Mouse (Mus musculus) heart, embryonic 12.5 days (tissue): ENCODE results near the gene Mettl7a2. TPM values are rescaled to one million over a fixed set of nuclear protein-coding genes. Genes with fewer than 3 reads are reported as not detected.
"Not testable (repeated sequence)": the region's sequence is repeated elsewhere in the genome, so short reads cannot be mapped to it uniquely, and the experiment has no call there.

Experiments
- ATAC-seq: fragments of 200-750 bp; cut with Nextera tagmentation; 2 replicates; pipeline ENCODE4 v1.8.0; 2017; ENCODE audit warnings: moderate TSS enrichment, moderate library complexity; ENCODE audit not compliant: insufficient number of reproducible peaks, low FRiP score
- H3K27ac ChIP-seq: fragments of 300-500 bp; sonication (generic); 2 replicates; pipeline ENCODE4 v1.5.1; 2016; ENCODE audit warnings: mild to moderate bottlenecking, moderate library complexity; ENCODE audit not compliant: poor library complexity, severe bottlenecking
- H3K27me3 ChIP-seq: fragments of 300-500 bp; sonication (generic); replicated peaks from 2 replicates; pipeline ENCODE4 v1.6.1; 2016; ENCODE audit warnings: mild to moderate bottlenecking, moderate library complexity
- H3K36me3 ChIP-seq: fragments of 300-500 bp; sonication (generic); 2 replicates; pipeline ENCODE4 v1.6.1; 2016; ENCODE audit warnings: mild to moderate bottlenecking, moderate library complexity
- H3K4me1 ChIP-seq: fragments of 300-500 bp; sonication (generic); replicated peaks from 2 replicates; pipeline ENCODE4 v1.6.1; 2016; ENCODE audit warnings: mild to moderate bottlenecking
- H3K4me2 ChIP-seq: fragments of 300-500 bp; sonication (generic); 2 replicates; pipeline ENCODE4 v1.6.1; 2016; ENCODE audit warnings: mild to moderate bottlenecking, moderate library complexity
- H3K4me3 ChIP-seq: fragments of 300-500 bp; sonication (generic); 2 replicates; pipeline ENCODE4 v1.5.1; 2016; ENCODE audit warnings: mild to moderate bottlenecking
- H3K9ac ChIP-seq: fragments of 300-500 bp; sonication (generic); 2 replicates; pipeline ENCODE4 v1.6.1; 2016; ENCODE audit warnings: mild to moderate bottlenecking, moderate library complexity
- H3K9me3 ChIP-seq: fragments of 300-500 bp; sonication (generic); replicated peaks from 2 replicates; pipeline ENCODE4 v1.6.1; 2016; ENCODE audit warnings: mild to moderate bottlenecking, moderate library complexity
- WGBS: fragments of 180-500 bp; shearing (Covaris S2); methylation state at CpG from one replicate; pipeline ENCODE4 v1.1.7; 2016; 5-methylcytosine and 5-hydroxymethylcytosine counted together
- polyA plus RNA-seq: library from polyadenylated mRNA; unstranded; fragments of >200 nt; fragmentation: Nextera tagmentation; extraction: Ambion mirVana; gene quantifications from 2 replicates; pipeline ENCODE4 v1.2.1, GENCODE M21; 2016

Gene Mettl7a2
- not detected in 2 replicates for polyA plus RNA-seq

- ATAC-seq, result no peak
- Histone ChIP-seq H3K36me3 (no peaks in the 10 kb centered on the region), H3K9ac (no peak within 1 kb of the TSS), H3K27ac (no peak within 1 kb of the TSS), H3K27me3 (no peaks in the 10 kb centered on the region), H3K4me1 (peaks cover 28% of the 10 kb centered on the region), H3K9me3 (no peaks in the 10 kb centered on the region), H3K4me3 (no peak within 1 kb of the TSS), H3K4me2 (no peak within 1 kb of the TSS)
- WGBS, result 82% methylated on average over 10 of the region's 10 CpGs
Measured at GRCm38 (mm10) chr15:100352711-100353250, at the start of gene Mettl7a2, which contains the start of gene Methig1. Gene Mettl7a2 (plus strand): TSS chr15:100353200. Gene Methig1 (plus strand): TSS chr15:100353149.

DNA sequence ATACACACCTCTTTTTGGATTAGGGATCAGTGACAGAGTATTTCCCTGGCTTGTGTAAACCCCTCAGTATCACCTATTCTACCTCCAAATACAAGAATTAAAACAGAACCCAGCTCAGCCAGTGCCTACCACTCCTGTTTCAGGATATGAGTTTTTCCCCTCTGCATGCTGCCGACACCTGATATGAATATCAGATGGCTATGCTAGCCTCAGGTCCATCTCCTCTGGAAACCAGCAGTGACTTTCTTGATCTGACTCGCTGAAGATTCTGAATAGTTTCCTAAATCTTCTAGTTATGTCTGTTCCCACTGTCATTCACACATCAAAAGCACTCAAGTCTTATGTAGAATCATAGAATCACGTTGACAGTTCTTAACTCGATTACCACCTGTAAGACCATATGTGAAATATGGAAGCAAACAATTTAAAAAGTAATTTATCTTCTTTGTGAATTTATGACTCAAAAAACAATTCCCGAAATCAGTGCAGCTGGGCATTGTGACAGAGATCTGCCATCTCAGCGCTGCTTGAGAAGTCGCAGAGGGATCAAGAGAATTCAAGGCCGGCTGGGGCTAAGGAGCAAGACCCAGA is 49.5 kb upstream of the Mettl7a2 start:
- no peak overlapping the region for H3K4me3 ChIP-seq
- peak overlapping the region; percentile 88 for H3K4me2 ChIP-seq
- no peak overlapping the region for H3K9ac ChIP-seq
- H3K4me1 ChIP-seq, result 0 out of 2 replicates have a peak, but pooled peaks cover 5% of the 10 kb centered on the region
- 0 out of 2 replicates have a peak, but pooled peaks cover 12% of the 10 kb centered on the region for H3K27me3 ChIP-seq
- 0 out of 2 replicates have a peak overlapping the region, but pooled peaks have one; percentile 82 for H3K27ac ChIP-seq
- no peaks in the 10 kb centered on the region for H3K36me3 ChIP-seq
- 57% methylated on average over 8 of the region's 8 CpGs for WGBS
- H3K9me3 ChIP-seq, result no peaks in the 10 kb centered on the region; the same call in 1 of the 2 replicates
- ATAC-seq, result no peak

DNA sequence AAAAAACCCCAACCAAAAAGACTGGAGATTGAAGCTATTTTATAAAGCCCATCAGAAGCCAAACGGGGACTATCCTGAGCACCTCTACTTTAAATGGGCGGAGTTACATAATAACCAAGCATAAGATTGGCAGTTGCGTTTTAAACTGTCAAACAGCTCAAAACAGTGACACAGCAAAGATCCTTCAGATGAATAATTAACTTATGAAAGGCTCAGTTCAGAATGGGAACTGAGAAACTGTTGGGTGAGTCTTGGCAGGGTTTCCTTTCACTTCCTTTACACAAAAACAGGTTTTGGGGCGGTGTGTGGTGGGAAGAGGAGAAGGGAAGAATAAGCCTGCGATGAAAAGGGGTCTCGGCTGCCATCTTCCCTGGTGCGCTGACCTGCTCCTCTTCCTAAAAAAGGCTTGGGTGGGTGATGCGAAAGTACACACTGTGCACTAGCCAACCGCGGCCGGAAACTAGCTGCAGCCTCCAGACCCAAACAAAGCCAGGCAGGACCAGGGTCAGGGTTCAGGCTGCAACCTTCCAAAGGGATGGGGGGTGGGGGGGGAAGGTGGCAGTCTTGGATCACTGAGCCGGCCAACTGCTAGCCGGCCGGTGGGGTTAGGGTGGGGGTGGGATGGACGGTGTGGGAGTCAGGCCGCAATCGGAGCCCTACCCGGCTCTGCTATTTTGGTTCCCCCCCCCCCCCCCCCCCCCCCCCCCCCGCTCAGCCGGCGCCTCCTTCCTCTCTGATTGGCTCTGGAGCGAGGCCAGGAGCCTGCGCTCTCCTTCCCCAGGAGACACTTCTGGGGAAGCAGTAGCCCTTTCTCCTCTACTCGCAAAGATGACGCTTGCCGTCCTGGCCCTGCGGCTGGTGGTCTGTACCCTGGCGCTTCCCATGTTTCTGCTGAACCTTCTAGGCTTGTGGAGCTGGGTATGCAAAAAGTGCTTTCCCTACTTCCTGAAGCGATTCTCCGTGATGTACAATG is 48.7 kb upstream of the Mettl7a2 start, which contains the start of gene Mettl7a1:
Gene Mettl7a1 (plus strand): TSS at position 122 of the 973 bp plus-strand sequence.
- H3K36me3 ChIP-seq, result no peaks in the 10 kb centered on the region
- ATAC-seq, result peak; percentile 87
- no peaks in the 10 kb centered on the region for H3K9me3 ChIP-seq
- H3K27ac ChIP-seq, result peak within 1 kb of the TSS; percentile 82
- 0 out of 2 replicates have a peak, but pooled peaks cover 5% of the 10 kb centered on the region for H3K4me1 ChIP-seq
- H3K9ac ChIP-seq, result peak within 1 kb of the TSS; percentile 77
- H3K4me2 ChIP-seq, result peak within 1 kb of the TSS; percentile 88
- 0 out of 2 replicates have a peak, but pooled peaks cover 5% of the 10 kb centered on the region for H3K27me3 ChIP-seq
- WGBS, result 7% methylated on average over 22 of the region's 30 CpGs
- H3K4me3 ChIP-seq, result peak within 1 kb of the TSS; percentile 57

DNA sequence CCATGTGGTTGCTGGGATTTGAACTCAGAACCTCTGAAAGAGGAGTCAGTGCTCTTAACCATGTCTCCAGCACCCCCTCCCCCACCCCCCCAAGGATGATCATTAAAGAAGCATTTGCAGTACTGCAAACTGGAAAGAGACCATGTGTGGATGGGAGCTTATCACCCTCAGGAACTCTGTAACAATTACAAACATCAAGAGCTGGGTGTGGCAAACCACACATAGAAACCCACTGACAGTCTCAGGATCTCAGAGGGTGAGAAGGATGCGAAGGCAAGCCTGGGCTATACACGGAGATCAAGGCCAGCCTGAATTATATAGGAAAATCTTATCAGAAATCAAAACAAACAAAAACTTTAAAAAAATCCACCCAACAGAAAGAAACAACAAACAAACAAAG is 46.8 kb upstream of the Mettl7a2 start:
- H3K27ac ChIP-seq, result no peak overlapping the region
- 0 out of 2 replicates have a peak, but pooled peaks cover 2% of the 10 kb centered on the region for H3K27me3 ChIP-seq
- WGBS, result 72% methylated on average over 2 of the region's 2 CpGs
- no peaks in the 10 kb centered on the region for H3K36me3 ChIP-seq
- H3K4me1 ChIP-seq, result 0 out of 2 replicates have a peak, but pooled peaks cover 3% of the 10 kb centered on the region
- H3K9me3 ChIP-seq, result no peaks in the 10 kb centered on the region
- H3K4me2 ChIP-seq, result peak overlapping the region; percentile 88
- no peak overlapping the region for H3K9ac ChIP-seq
- H3K4me3 ChIP-seq, result no peak overlapping the region
- no peak for ATAC-seq

GRCm38 (mm10) chr15:100307438-100308096 is 45.4 kb upstream of the Mettl7a2 start:
- ATAC-seq, H3K4me2 ChIP-seq, H3K27me3 ChIP-seq, H3K9me3 ChIP-seq, H3K27ac ChIP-seq, H3K4me3 ChIP-seq, H3K9ac ChIP-seq, H3K36me3 ChIP-seq: not testable (repeated sequence)
- 37% methylated on average over 11 of the region's 11 CpGs for WGBS
- H3K4me1 ChIP-seq, result peaks cover 11% of the 10 kb centered on the region

DNA sequence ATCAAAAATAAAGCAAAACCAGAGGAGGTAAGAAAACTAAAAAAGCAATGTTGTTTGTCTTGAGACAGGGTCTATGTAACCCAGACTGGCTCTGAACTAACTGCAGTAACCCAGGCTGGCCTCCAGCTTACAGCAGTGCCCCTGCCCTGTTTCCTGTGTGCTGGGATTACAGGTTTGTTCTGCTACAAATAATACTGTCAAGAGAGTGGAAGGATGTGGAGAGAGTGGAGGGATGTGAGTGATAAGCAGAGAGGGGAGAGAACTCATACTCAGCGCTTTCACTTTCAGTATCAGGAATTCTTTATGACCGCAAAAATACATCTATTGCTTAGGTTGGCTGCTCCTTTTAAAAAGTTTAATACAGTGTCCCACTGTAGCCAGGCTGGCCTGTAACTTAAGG is 40.7 kb upstream of the Mettl7a2 start:
- peaks cover 7% of the 10 kb centered on the region; the same call in 1 of the 2 replicates for H3K36me3 ChIP-seq
- no peaks in the 10 kb centered on the region for H3K9me3 ChIP-seq
- no peak overlapping the region for H3K4me2 ChIP-seq
- H3K27me3 ChIP-seq, result no peaks in the 10 kb centered on the region
- no peak overlapping the region for H3K4me3 ChIP-seq
- no peak overlapping the region for H3K27ac ChIP-seq
- H3K9ac ChIP-seq, result no peak overlapping the region
- peaks cover 11% of the 10 kb centered on the region for H3K4me1 ChIP-seq
- no peak for ATAC-seq
- WGBS, result 55% methylated on average over 2 of the region's 2 CpGs

GRCm38 (mm10) chr15:100314448-100315145 is 38.4 kb upstream of the Mettl7a2 start:
- no peak overlapping the region for H3K4me2 ChIP-seq
- H3K27ac ChIP-seq, result no peak overlapping the region
- peaks cover 11% of the 10 kb centered on the region for H3K4me1 ChIP-seq
- 84% methylated on average over 5 of the region's 5 CpGs for WGBS
- H3K36me3 ChIP-seq, result peaks cover 7% of the 10 kb centered on the region; the same call in 1 of the 2 replicates
- no peaks in the 10 kb centered on the region for H3K27me3 ChIP-seq
- no peaks in the 10 kb centered on the region for H3K9me3 ChIP-seq
- no peak overlapping the region for H3K9ac ChIP-seq
- ATAC-seq, result no peak
- no peak overlapping the region for H3K4me3 ChIP-seq

DNA sequence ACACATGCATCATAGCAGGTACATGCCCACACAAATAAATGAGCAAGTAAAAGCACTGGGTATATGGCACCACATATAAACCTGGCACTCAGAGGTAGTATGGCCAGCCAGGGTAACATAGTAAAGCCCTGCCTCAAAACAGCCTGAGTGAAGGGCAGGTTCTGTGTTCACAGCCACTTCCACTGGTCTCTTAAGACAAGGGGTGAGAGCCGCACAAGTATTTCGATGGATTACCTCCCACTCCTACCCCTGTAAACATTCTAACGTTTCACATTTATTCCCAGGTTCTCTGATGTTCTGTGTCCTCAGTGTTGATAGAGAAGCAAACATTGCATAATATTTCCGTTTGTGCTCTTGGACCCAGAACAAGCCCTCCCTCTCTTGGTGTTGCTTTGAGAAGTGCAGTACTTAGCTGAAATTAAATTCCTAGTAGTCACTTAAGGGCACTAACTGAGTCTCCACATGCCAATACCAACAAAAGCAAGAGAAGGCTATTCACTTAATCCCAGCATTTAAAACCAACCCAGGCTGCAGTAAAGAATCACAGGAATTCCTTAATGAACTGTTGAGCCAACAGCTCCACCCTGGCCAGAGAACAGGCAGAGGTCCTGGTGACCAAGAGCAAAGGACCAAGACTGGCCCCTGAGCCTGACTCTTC is 34.9 kb upstream of the Mettl7a2 start:
- not testable (repeated sequence) for H3K27me3 ChIP-seq, H3K4me1 ChIP-seq, H3K27ac ChIP-seq, H3K9ac ChIP-seq, H3K4me2 ChIP-seq, ATAC-seq, H3K36me3 ChIP-seq, H3K9me3 ChIP-seq, H3K4me3 ChIP-seq
- WGBS, result 76% methylated on average over 4 of the region's 4 CpGs

GRCm38 (mm10) chr15:100319884-100320283 is 33.1 kb upstream of the Mettl7a2 start:
- Histone ChIP-seq H3K9me3 (no peaks in the 10 kb centered on the region), H3K27ac (no peak overlapping the region), H3K4me3 (no peak overlapping the region), H3K9ac (no peak overlapping the region), H3K36me3 (peaks cover under 1% of the 10 kb centered on the region; the same call in 1 of the 2 replicates), H3K27me3 (no peaks in the 10 kb centered on the region), H3K4me2 (no peak overlapping the region), H3K4me1 (no peaks in the 10 kb centered on the region)
- WGBS, result 79% methylated on average over 1 of the region's 1 CpGs
- no peak for ATAC-seq
